Mouse (Mus musculus): ENCODE measurements around the gene Tmem132c.

DNA sequence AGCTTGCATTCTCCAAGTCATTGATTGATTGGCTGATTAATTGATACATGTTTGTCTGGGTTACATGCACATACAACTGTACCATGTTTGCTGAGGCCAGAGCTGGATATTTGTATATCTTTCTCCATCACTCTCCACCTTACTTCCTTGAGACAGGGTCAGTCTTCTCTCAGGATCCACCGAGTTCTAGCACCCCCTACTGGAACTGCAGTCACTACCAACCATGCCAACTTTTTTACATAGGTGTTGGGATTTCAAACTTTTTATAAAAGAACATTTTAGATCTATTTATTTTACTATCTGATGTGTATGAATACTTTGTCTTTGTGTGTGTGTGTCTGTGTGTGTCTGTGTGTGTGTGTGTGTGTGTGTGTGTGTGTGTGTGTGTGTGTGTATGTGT is 123.5 kb downstream of the Tmem132c start:
- TF ChIP-seq POLR2A (IDR thresholded peaks at IDR 0.05; ENCODE audit: low read depth, low read length) (no peak), CTCF (IDR thresholded peaks at IDR 0.05; ENCODE audit: extremely low read depth, insufficient read length, insufficient replicate concordance, low read depth, low read length) (no peak)

Data from small intestine, adult 2 months (tissue).